Mouse (Mus musculus): ENCODE measurements around the gene Rbl2. TPM values are rescaled to one million over a fixed set of nuclear protein-coding genes. Genes with fewer than 3 reads are reported as not detected.

The Rbl2 gene
- 11.8 and 12.6 TPM in 2 replicates for polyA plus RNA-seq (2012; rRNA removed)

GRCm38 (mm10) chr8:91069834-91070233 is at the start of gene Rbl2:
Gene Rbl2, plus strand, starts transcription at chr8:91070057.

Other genes starting within 250 kb of the Rbl2 start
- gene Chd9, start 241.7 kb upstream of the Rbl2 start, polyA plus RNA-seq (2012; rRNA removed) = 277 and 308 TPM in 2 replicates
- gene Aktip, start 129.9 kb downstream of the Rbl2 start, polyA plus RNA-seq (2012; rRNA removed) = 24.5 and 28.2 TPM in 2 replicates
- gene Rpgrip1l, start 243.2 kb downstream of the Rbl2 start, polyA plus RNA-seq (2012; rRNA removed) = 0.27 and 0.71 TPM in 2 replicates
- gene Fto, start 243.5 kb downstream of the Rbl2 start, polyA plus RNA-seq (2012; rRNA removed) = 15.1 and 16.9 TPM in 2 replicates

Measured in colon, adult 2 months (tissue).